Mouse (Mus musculus): Measurements from ENCODE around the gene Iqschfp. TPM values are rescaled to one million over a fixed set of nuclear protein-coding genes. Genes with fewer than 3 reads are reported as not detected.

Iqschfp gene
- polyA plus RNA-seq, 1 experiment, result 1.1 TPM

GRCm38 (mm10) chr3:68160760-68161159 lies 268.7 kb downstream of the Iqschfp start:
- Histone ChIP-seq H3K27me3 (ENCODE audit: control insufficient read depth, insufficient read depth, low read length) (no peaks in the 10 kb centered on the region), H3K36me3 (ENCODE audit: control insufficient read depth, insufficient read depth, low read length) (no peaks in the 10 kb centered on the region), H3K4me3 (ENCODE audit: control insufficient read depth, low read depth, low read length) (no peak overlapping the region), H3K4me1 (ENCODE audit: control insufficient read depth, insufficient read depth, low read length) (no peaks in the 10 kb centered on the region), H3K27ac (ENCODE audit: control insufficient read depth, insufficient read depth, low read depth, low read length) (no peak overlapping the region)
- TF ChIP-seq POLR2A (IDR thresholded peaks at IDR 0.05; ENCODE audit: control insufficient read depth, low read depth, low read length) (no peak), CTCF (IDR thresholded peaks at IDR 0.05; ENCODE audit: control insufficient read depth, insufficient read depth, insufficient replicate concordance, low read depth, low read length) (no peak)

GRCm38 (mm10) chr3:68178248-68178647 lies 286.2 kb downstream of the Iqschfp start:
- no peaks in the 10 kb centered on the region for H3K36me3 ChIP-seq (ENCODE audit: control insufficient read depth, insufficient read depth, low read length)
- no peak overlapping the region for H3K27ac ChIP-seq (ENCODE audit: control insufficient read depth, insufficient read depth, low read depth, low read length)
- no peak for TF ChIP-seq CTCF (IDR thresholded peaks at IDR 0.05; ENCODE audit: control insufficient read depth, insufficient read depth, insufficient replicate concordance, low read depth, low read length)
- H3K4me1 ChIP-seq (ENCODE audit: control insufficient read depth, insufficient read depth, low read length), result no peaks in the 10 kb centered on the region
- H3K27me3 ChIP-seq (ENCODE audit: control insufficient read depth, insufficient read depth, low read length), result no peaks in the 10 kb centered on the region
- no peak overlapping the region for H3K4me3 ChIP-seq (ENCODE audit: control insufficient read depth, low read depth, low read length)

- no peak for TF ChIP-seq CTCF (IDR thresholded peaks at IDR 0.05; ENCODE audit: control insufficient read depth, insufficient read depth, insufficient replicate concordance, low read depth, low read length)
- Histone ChIP-seq H3K27me3 (ENCODE audit: control insufficient read depth, insufficient read depth, low read length) (no peaks in the 10 kb centered on the region), H3K4me1 (ENCODE audit: control insufficient read depth, insufficient read depth, low read length) (no peaks in the 10 kb centered on the region), H3K36me3 (ENCODE audit: control insufficient read depth, insufficient read depth, low read length) (no peaks in the 10 kb centered on the region), H3K4me3 (ENCODE audit: control insufficient read depth, low read depth, low read length) (no peak overlapping the region), H3K27ac (ENCODE audit: control insufficient read depth, insufficient read depth, low read depth, low read length) (no peak overlapping the region)
Observed at GRCm38 (mm10) chr3:68187471-68187870, 295.4 kb downstream of the Iqschfp start.

GRCm38 (mm10) chr3:68189100-68189499 lies 297.1 kb downstream of the Iqschfp start:
- H3K4me3 ChIP-seq (ENCODE audit: control insufficient read depth, low read depth, low read length), result no peak overlapping the region
- H3K36me3 ChIP-seq (ENCODE audit: control insufficient read depth, insufficient read depth, low read length), result no peaks in the 10 kb centered on the region
- TF ChIP-seq CTCF (IDR thresholded peaks at IDR 0.05; ENCODE audit: control insufficient read depth, insufficient read depth, insufficient replicate concordance, low read depth, low read length) (no peak), POLR2A (IDR thresholded peaks at IDR 0.05; ENCODE audit: control insufficient read depth, low read depth, low read length) (no peak)
- no peak overlapping the region for H3K27ac ChIP-seq (ENCODE audit: control insufficient read depth, insufficient read depth, low read depth, low read length)
- H3K4me1 ChIP-seq (ENCODE audit: control insufficient read depth, insufficient read depth, low read length), result no peaks in the 10 kb centered on the region
- H3K27me3 ChIP-seq (ENCODE audit: control insufficient read depth, insufficient read depth, low read length), result no peaks in the 10 kb centered on the region

- no peak for TF ChIP-seq CTCF (IDR thresholded peaks at IDR 0.05; ENCODE audit: control insufficient read depth, insufficient read depth, insufficient replicate concordance, low read depth, low read length)
- no peak for TF ChIP-seq POLR2A (IDR thresholded peaks at IDR 0.05; ENCODE audit: control insufficient read depth, low read depth, low read length)
- Histone ChIP-seq H3K36me3 (ENCODE audit: control insufficient read depth, insufficient read depth, low read length) (no peaks in the 10 kb centered on the region), H3K27ac (ENCODE audit: control insufficient read depth, insufficient read depth, low read depth, low read length) (no peak overlapping the region), H3K27me3 (ENCODE audit: control insufficient read depth, insufficient read depth, low read length) (no peaks in the 10 kb centered on the region), H3K4me3 (ENCODE audit: control insufficient read depth, low read depth, low read length) (no peak overlapping the region), H3K4me1 (ENCODE audit: control insufficient read depth, insufficient read depth, low read length) (no peaks in the 10 kb centered on the region)
Observed at GRCm38 (mm10) chr3:68196933-68197332, 304.9 kb downstream of the Iqschfp start.

- Histone ChIP-seq H3K4me3 (ENCODE audit: control insufficient read depth, low read depth, low read length) (no peak overlapping the region), H3K27ac (ENCODE audit: control insufficient read depth, insufficient read depth, low read depth, low read length) (no peak overlapping the region), H3K36me3 (ENCODE audit: control insufficient read depth, insufficient read depth, low read length) (no peaks in the 10 kb centered on the region), H3K27me3 (ENCODE audit: control insufficient read depth, insufficient read depth, low read length) (no peaks in the 10 kb centered on the region), H3K4me1 (ENCODE audit: control insufficient read depth, insufficient read depth, low read length) (no peaks in the 10 kb centered on the region)
- no peak for TF ChIP-seq CTCF (IDR thresholded peaks at IDR 0.05; ENCODE audit: control insufficient read depth, insufficient read depth, insufficient replicate concordance, low read depth, low read length)
- TF ChIP-seq POLR2A (IDR thresholded peaks at IDR 0.05; ENCODE audit: control insufficient read depth, low read depth, low read length), result no peak
Observed at GRCm38 (mm10) chr3:68201214-68201613, 309.2 kb downstream of the Iqschfp start.

GRCm38 (mm10) chr3:68202162-68202902 lies 310.3 kb downstream of the Iqschfp start:
- Histone ChIP-seq H3K4me1 (ENCODE audit: control insufficient read depth, insufficient read depth, low read length) (no peaks in the 10 kb centered on the region), H3K27me3 (ENCODE audit: control insufficient read depth, insufficient read depth, low read length) (no peaks in the 10 kb centered on the region), H3K4me3 (ENCODE audit: control insufficient read depth, low read depth, low read length) (no peak overlapping the region), H3K36me3 (ENCODE audit: control insufficient read depth, insufficient read depth, low read length) (no peaks in the 10 kb centered on the region), H3K27ac (ENCODE audit: control insufficient read depth, insufficient read depth, low read depth, low read length) (no peak overlapping the region)
- no peak for TF ChIP-seq POLR2A (IDR thresholded peaks at IDR 0.05; ENCODE audit: control insufficient read depth, low read depth, low read length)
- no peak for TF ChIP-seq CTCF (IDR thresholded peaks at IDR 0.05; ENCODE audit: control insufficient read depth, insufficient read depth, insufficient replicate concordance, low read depth, low read length)
